Mouse (Mus musculus) cerebellum, adult 9-11 months (tissue): ENCODE results near the gene Rbm47.
"Not testable (repeated sequence)": the region's sequence is repeated elsewhere in the genome, so short reads cannot be mapped to it uniquely, and the experiment has no call there.

Experiments
- DNase-seq: peaks from one replicate; pipeline ENCODE4 v3.0.0; 2022

The Rbm47 gene

GRCm38 (mm10) chr5:66008245-66008967, 164.5 kb downstream of the Rbm47 start:
- DNase-seq, result no peak

GRCm38 (mm10) chr5:66005041-66005678, 167.8 kb downstream of the Rbm47 start:
- DNase-seq, result no peak

- no peak for DNase-seq
Observed at GRCm38 (mm10) chr5:66004134-66004925, 168.6 kb downstream of the Rbm47 start, which contains the start of gene 9130230L23Rik. 9130230L23Rik (minus strand) TSS chr5:66004285.

- no peak for DNase-seq
Observed at GRCm38 (mm10) chr5:66001232-66001631, 171.7 kb downstream of the Rbm47 start.

- DNase-seq, result no peak
Observed at GRCm38 (mm10) chr5:66000567-66001125, 172.3 kb downstream of the Rbm47 start.

GRCm38 (mm10) chr5:66000074-66000473, 172.8 kb downstream of the Rbm47 start:
- peak; percentile 6 for DNase-seq

- no peak for DNase-seq
Observed at GRCm38 (mm10) chr5:65999106-65999505, 173.8 kb downstream of the Rbm47 start.

- DNase-seq, result no peak
Observed at GRCm38 (mm10) chr5:65997813-65998212, 175.1 kb downstream of the Rbm47 start.

GRCm38 (mm10) chr5:65994643-65995042, 178.3 kb downstream of the Rbm47 start:
- no peak for DNase-seq

- DNase-seq, result no peak
Observed at GRCm38 (mm10) chr5:65991191-65991590, 181.7 kb downstream of the Rbm47 start.

- DNase-seq, result not testable (repeated sequence)
Observed at GRCm38 (mm10) chr5:65987004-65987403, 185.9 kb downstream of the Rbm47 start.

- DNase-seq, result no peak
Observed at GRCm38 (mm10) chr5:65986426-65986825, 186.5 kb downstream of the Rbm47 start.

- no peak for DNase-seq
Observed at GRCm38 (mm10) chr5:65975731-65976130, 197.2 kb downstream of the Rbm47 start.

- no peak for DNase-seq
Observed at GRCm38 (mm10) chr5:65973189-65973588, 199.7 kb downstream of the Rbm47 start.

- no peak for DNase-seq
Observed at GRCm38 (mm10) chr5:65968004-65968403, 204.9 kb downstream of the Rbm47 start.

GRCm38 (mm10) chr5:65967091-65967490, 205.8 kb downstream of the Rbm47 start:
- no peak for DNase-seq
